Comparison of ENCODE assay signal across 8 mouse cellular contexts in genomic region chr6:36809311-36809726, GRCm38 (mm10). TPM values are rescaled to one million over a fixed set of nuclear protein-coding genes. Genes with fewer than 3 reads are reported as not detected.
DNase-seq lines count a peak whose midpoint lies in the region; ATAC-seq and TF ChIP-seq lines count a peak whose summit lies in the region.

No protein-coding gene starts in this region.

- peak; percentile 32 for ATAC-seq in neural tube, embryonic 11.5 days (ENCODE audit: insufficient read depth, low FRiP score, low TSS enrichment)
- ATAC-seq in hindbrain, embryonic 14.5 days (ENCODE audit: low FRiP score), result peak; percentile 48
- peak; percentile 52; the same call in 1 of the 2 replicates for ATAC-seq in midbrain, postnatal 0 days (ENCODE audit: low FRiP score)

- H3K9ac ChIP-seq in neural tube, embryonic 11.5 days (ENCODE audit: low read length), result peak overlapping the region; percentile 67
- peak overlapping the region; percentile 81 for H3K9ac ChIP-seq in hindbrain, embryonic 14.5 days
- H3K9ac ChIP-seq in midbrain, postnatal 0 days (replicated peaks; ENCODE audit: low read length, poor library complexity, severe bottlenecking), result peak overlapping the region; percentile 64

- H3K4me1 ChIP-seq in neural tube, embryonic 11.5 days (ENCODE audit: control insufficient read depth, insufficient read depth, low read length), result peaks cover 8% of the 10 kb centered on the region; the same call in 1 of the 2 replicates
- H3K4me1 ChIP-seq in hindbrain, embryonic 14.5 days (replicated peaks; ENCODE audit: control insufficient read depth, insufficient read depth, low read length), result peaks cover 35% of the 10 kb centered on the region
- no peaks in the 10 kb centered on the region for H3K4me1 ChIP-seq in midbrain, postnatal 0 days (ENCODE audit: insufficient read depth, low read length)

- peaks cover 2% of the 10 kb centered on the region for H3K36me3 ChIP-seq in neural tube, embryonic 11.5 days (ENCODE audit: control insufficient read depth, insufficient read depth, low read length)
- peaks cover 8% of the 10 kb centered on the region; the same call in 1 of the 2 replicates for H3K36me3 ChIP-seq in hindbrain, embryonic 14.5 days (replicated peaks; ENCODE audit: control insufficient read depth, insufficient read depth)
- H3K36me3 ChIP-seq in midbrain, postnatal 0 days (ENCODE audit: insufficient read depth, low read length), result 0 out of 2 replicates have a peak, but pooled peaks cover 4% of the 10 kb centered on the region

- H3K4me2 ChIP-seq in neural tube, embryonic 11.5 days (ENCODE audit: low read depth), result peak overlapping the region; percentile 70
- H3K4me2 ChIP-seq in hindbrain, embryonic 14.5 days (replicated peaks), result peak overlapping the region; percentile 70
- H3K4me2 ChIP-seq in midbrain, postnatal 0 days (ENCODE audit: low read depth, low read length, poor library complexity, severe bottlenecking), result peak overlapping the region; percentile 74

- 0 out of 2 replicates have a peak, but pooled peaks have one; percentile 7 for TF ChIP-seq CTCF in midbrain, postnatal 0 days (IDR thresholded peaks at IDR 0.05)

- DNase-seq in neural tube, embryonic 11.5 days (ENCODE audit: low spot score), result peak; percentile 40
- DNase-seq in neural tube, embryonic 10.5 days (ENCODE audit: extremely low spot score, low spot score), result no peak
- DNase-seq in embryo, embryonic 9.5 days (ENCODE audit: extremely low spot score), result peak; percentile 73
- no peak for DNase-seq in hindbrain, embryonic 14.5 days (ENCODE audit: low spot score)
- peak; percentile 77 for DNase-seq in left cerebral cortex, postnatal 4 days
- DNase-seq in midbrain, postnatal 0 days (ENCODE audit: low spot score), result peak; percentile 65
- DNase-seq in B cell, adult 2 months, result no peak
- no peak for DNase-seq in urinary bladder, postnatal 10 days (ENCODE audit: low spot score)

- H3K27me3 ChIP-seq in neural tube, embryonic 11.5 days (ENCODE audit: control insufficient read depth, insufficient read depth, low read length), result no peaks in the 10 kb centered on the region
- H3K27me3 ChIP-seq in hindbrain, embryonic 14.5 days (ENCODE audit: control insufficient read depth, insufficient read depth, low read length), result no peaks in the 10 kb centered on the region
- H3K27me3 ChIP-seq in midbrain, postnatal 0 days (ENCODE audit: insufficient read depth, low read length), result no peaks in the 10 kb centered on the region

- H3K9me3 ChIP-seq in neural tube, embryonic 11.5 days (ENCODE audit: control insufficient read depth, low read length), result no peaks in the 10 kb centered on the region
- no peaks in the 10 kb centered on the region for H3K9me3 ChIP-seq in hindbrain, embryonic 14.5 days (ENCODE audit: control insufficient read depth, low read length)
- no peaks in the 10 kb centered on the region for H3K9me3 ChIP-seq in midbrain, postnatal 0 days (ENCODE audit: low read length)

- H3K27ac ChIP-seq in neural tube, embryonic 11.5 days (ENCODE audit: low read depth, low read length), result peak overlapping the region; percentile 77
- H3K27ac ChIP-seq in hindbrain, embryonic 14.5 days, result peak overlapping the region; percentile 92
- peak overlapping the region; percentile 85 for H3K27ac ChIP-seq in midbrain, postnatal 0 days (ENCODE audit: low read depth, low read length)

- intact Hi-C loops in left cerebral cortex, postnatal 4 days (cut with DNase I), result loop anchor here (5.0 kb wide), 1 partner anchor 93 kb away; no protein-coding TSS in a partner anchor

- WGBS in neural tube, embryonic 11.5 days, result 4% methylated on average over 7 of the region's 7 CpGs
- WGBS in hindbrain, embryonic 14.5 days, result under 1% methylated on average over 7 of the region's 7 CpGs
- WGBS in midbrain, postnatal 0 days, result 4% methylated on average over 7 of the region's 7 CpGs

- peak overlapping the region; percentile 67 for H3K4me3 ChIP-seq in neural tube, embryonic 11.5 days (ENCODE audit: low read depth, low read length)
- H3K4me3 ChIP-seq in hindbrain, embryonic 14.5 days (replicated peaks; ENCODE audit: low read length), result peak overlapping the region; percentile 63
- peak overlapping the region; percentile 78 for H3K4me3 ChIP-seq in midbrain, postnatal 0 days (ENCODE audit: low read depth, low read length)

RNA-seq across cellular contexts. Expression of gene Ptn, which starts 0.7 kb away (rescaled TPM):
- polyA plus RNA-seq in neural tube, embryonic 11.5 days (2014; fragmentation: Nextera tagmentation; extraction: Ambion mirVana), result 325 and 348 TPM in 2 replicates
- polyA plus RNA-seq in hindbrain, embryonic 14.5 days (2014; fragmentation: Nextera tagmentation; extraction: Ambion mirVana), result 732 and 771 TPM in 2 replicates
- 100 to 1,000 TPM; 614 to 699 TPM for total RNA-seq in left cerebral cortex, postnatal 4 days (2021)
- 486 and 584 TPM in 2 replicates for total RNA-seq in midbrain, postnatal 0 days (2014; rRNA removed)
- 1,122 and 1,124 TPM in 2 replicates for polyA plus RNA-seq in midbrain, postnatal 0 days (2015; fragmentation: Nextera tagmentation; extraction: Ambion mirVana)

Comparison
In these comparisons a context has a peak if more than half of its experiments do, and no peak if none do; other contexts are left out.
1. DNase-seq: peak in neural tube, embryonic 11.5 days (single experiment), embryo, embryonic 9.5 days (single experiment), left cerebral cortex, postnatal 4 days (single experiment) and midbrain, postnatal 0 days (single experiment); none in neural tube, embryonic 10.5 days (single experiment), hindbrain, embryonic 14.5 days (single experiment), B cell, adult 2 months (0 of 2) and urinary bladder, postnatal 10 days (single experiment).
2. Peak in every context shown above with its lines, with median percentiles within 50 percentile points of each other: ATAC-seq, H3K27ac ChIP-seq, H3K4me2 ChIP-seq, H3K4me3 ChIP-seq and H3K9ac ChIP-seq.